Comparison of ENCODE assay signal across 8 mouse cellular contexts in the genomic region with DNA sequence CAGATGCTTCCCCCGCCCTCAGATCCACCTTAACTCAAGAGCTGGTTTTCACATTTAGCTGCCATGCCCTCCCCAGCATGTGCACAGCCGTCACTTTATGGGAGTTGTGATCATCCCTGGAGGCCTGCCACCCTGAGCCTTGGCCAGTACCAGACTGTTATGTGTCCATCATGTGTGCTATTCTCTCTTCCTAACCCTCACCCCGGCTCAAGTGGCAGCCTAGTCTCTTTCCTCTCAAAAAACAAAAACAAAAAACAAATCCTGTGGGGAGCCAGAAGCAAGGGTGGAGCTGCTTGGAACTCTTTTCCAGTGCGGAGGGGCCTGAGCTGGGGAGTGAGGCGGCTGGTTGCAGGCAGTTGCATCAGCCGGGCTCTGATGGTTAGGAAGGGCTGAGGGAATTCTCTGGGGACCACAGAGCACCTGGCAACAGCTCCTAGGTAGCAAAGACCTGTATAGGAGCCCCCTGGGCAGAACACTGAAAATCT. TPM values are rescaled to one million over a fixed set of nuclear protein-coding genes. Genes with fewer than 3 reads are reported as not detected.
DNase-seq lines count a peak whose midpoint lies in the region; ATAC-seq and TF ChIP-seq lines count a peak whose summit lies in the region.

No protein-coding gene starts in this region.

- peak; percentile 51 for TF ChIP-seq POLR2A in CH12.LX (IDR thresholded peaks at IDR 0.05; ENCODE audit: low read depth, low read length)

- no peaks in the 10 kb centered on the region for H3K9me3 ChIP-seq in CH12.LX (replicated peaks; ENCODE audit: low read length)
- H3K9me3 ChIP-seq in limb, embryonic 11.5 days (ENCODE audit: control insufficient read depth, low read length), result no peaks in the 10 kb centered on the region
- H3K9me3 ChIP-seq in midbrain, embryonic 16.5 days (replicated peaks; ENCODE audit: control insufficient read depth, low read length, poor library complexity, severe bottlenecking), result no peaks in the 10 kb centered on the region

- no peak for ATAC-seq in frontal cortex, adult (ENCODE audit: low TSS enrichment)
- no peak for ATAC-seq in limb, embryonic 11.5 days (ENCODE audit: insufficient number of reproducible peaks, low FRiP score, low TSS enrichment, low read depth)
- ATAC-seq in midbrain, embryonic 16.5 days, result no peak
- no peak for ATAC-seq in granulocyte monocyte progenitor cell, adult 5-6 weeks (replicated peaks; ENCODE audit: poor library complexity, severe bottlenecking)

- WGBS in limb, embryonic 11.5 days, result 59% methylated on average over 6 of the region's 6 CpGs
- 31% methylated on average over 6 of the region's 6 CpGs for WGBS in midbrain, embryonic 16.5 days

- TF ChIP-seq RAD21 in CH12.LX (IDR thresholded peaks at IDR 0.05; ENCODE audit: low read depth, low read length), result no peak

- H3K27me3 ChIP-seq in CH12.LX (replicated peaks), result no peaks in the 10 kb centered on the region
- no peaks in the 10 kb centered on the region for H3K27me3 ChIP-seq in limb, embryonic 11.5 days (ENCODE audit: control insufficient read depth, insufficient read depth, low read length)
- no peaks in the 10 kb centered on the region for H3K27me3 ChIP-seq in midbrain, embryonic 16.5 days (ENCODE audit: control insufficient read depth, insufficient read depth, low read depth, low read length)

- H3K27ac ChIP-seq in CH12.LX (ENCODE audit: insufficient read depth, low read depth), result peak overlapping the region; percentile 92
- peak overlapping the region; percentile 17; the same call in 1 of the 2 replicates for H3K27ac ChIP-seq in limb, embryonic 11.5 days (replicated peaks; ENCODE audit: low read depth, low read length)
- no peak overlapping the region for H3K27ac ChIP-seq in midbrain, embryonic 16.5 days (ENCODE audit: low read length)

- H3K9ac ChIP-seq in CH12.LX (ENCODE audit: insufficient read depth, low read depth), result peak overlapping the region; percentile 93
- H3K9ac ChIP-seq in limb, embryonic 11.5 days (ENCODE audit: low read length), result peak overlapping the region; percentile 48; the same call in 1 of the 2 replicates
- peak overlapping the region; percentile 22 for H3K9ac ChIP-seq in midbrain, embryonic 16.5 days (ENCODE audit: low read depth, low read length)

- in situ Hi-C loops in CH12.LX (cut with MboI; ENCODE audit: low pct_ligation_motif_present, low pct_unique_long_range_greater_than_20kb, low sequenced_read_pairs), result no loop called here

- H3K36me3 ChIP-seq in CH12.LX (replicated peaks in 1 of 2; ENCODE audit: control insufficient read depth in 1 of 2, insufficient read depth in 1 of 2, low read length in 1 of 2), result peaks cover 14 to 56% of the 10 kb centered on the region in 2 experiments
- H3K36me3 ChIP-seq in limb, embryonic 11.5 days (ENCODE audit: control insufficient read depth, insufficient read depth, low read length), result peaks cover 5% of the 10 kb centered on the region; the same call in 1 of the 2 replicates
- no peaks in the 10 kb centered on the region for H3K36me3 ChIP-seq in midbrain, embryonic 16.5 days (ENCODE audit: control insufficient read depth, insufficient read depth, low read length)

- H3K4me1 ChIP-seq in CH12.LX (ENCODE audit: control insufficient read depth in 1 of 2, insufficient read depth in 2 of 2), result peaks cover 25 to 51% of the 10 kb centered on the region in 2 experiments
- H3K4me1 ChIP-seq in limb, embryonic 11.5 days (ENCODE audit: control insufficient read depth, insufficient read depth, low read length), result peaks cover 23% of the 10 kb centered on the region
- H3K4me1 ChIP-seq in midbrain, embryonic 16.5 days (ENCODE audit: control insufficient read depth, insufficient read depth, low read length), result peaks cover 40% of the 10 kb centered on the region

- peak overlapping the region; percentile 67 to 89 (median 77) for H3K4me3 ChIP-seq in CH12.LX (replicated peaks in 1 of 3; ENCODE audit: low read depth in 2 of 3, low read length in 2 of 3, poor library complexity in 1 of 3)
- H3K4me3 ChIP-seq in limb, embryonic 11.5 days (ENCODE audit: low read depth, low read length), result peak overlapping the region; percentile 15
- peak overlapping the region; percentile 11; the same call in 1 of the 2 replicates for H3K4me3 ChIP-seq in midbrain, embryonic 16.5 days (ENCODE audit: low read depth, low read length)

- no peak for TF ChIP-seq CTCF in CH12.LX (conservative IDR thresholded peaks at IDR 0.05 in 1 of 2, IDR thresholded peaks at IDR 0.05 in 1 of 2; ENCODE audit: low read depth in 2 of 2, low read length in 2 of 2)

- peak overlapping the region; percentile 95 for H3K4me2 ChIP-seq in CH12.LX (ENCODE audit: insufficient read depth, low read depth, poor library complexity, severe bottlenecking)
- H3K4me2 ChIP-seq in limb, embryonic 11.5 days (ENCODE audit: low read depth, severe bottlenecking), result peak overlapping the region; percentile 90
- peak overlapping the region; percentile 43 for H3K4me2 ChIP-seq in midbrain, embryonic 16.5 days (ENCODE audit: low read length)

- dilution Hi-C loops in CH12.LX (cut with MboI; ENCODE audit: extremely low pct_ligation_motif_present, extremely low pct_unique_long_range_greater_than_20kb, low sequenced_read_pairs), result no loop called here

- H3K79me2 ChIP-seq in CH12.LX (replicated peaks; ENCODE audit: control insufficient read depth, extremely low read depth, insufficient read depth, poor library complexity, severe bottlenecking), result peaks cover 81% of the 10 kb centered on the region

- DNase-seq in frontal cortex, postnatal 10 days (ENCODE audit: low spot score in 2 of 2), result peak; percentile 12 to 25
- peak; percentile 83 for DNase-seq in CH12.LX (ENCODE audit: extremely low read depth)
- peak; percentile 50 to 72 for DNase-seq in cerebellum, postnatal 25 days
- peak; percentile 62 for DNase-seq in heart, adult 8-10 months (ENCODE audit: low spot score)
- DNase-seq in limb, embryonic 11.5 days (ENCODE audit: low spot score), result peak; percentile 22

- TF ChIP-seq EP300 in CH12.LX (IDR thresholded peaks at IDR 0.05; ENCODE audit: low read length), result peak; percentile 55; the same call in 1 of the 2 replicates

TF ChIP-seq in CH12.LX, 34 proteins besides CTCF, POLR2A, EP300 and RAD21 (continues in another document):
- TF ChIP-seq CHD2 (IDR thresholded peaks at IDR 0.05; ENCODE audit: low read length) (0 out of 2 replicates have a peak, but pooled peaks have one; percentile 36), UBTF (IDR thresholded peaks at IDR 0.05; ENCODE audit: low read depth, low read length) (peak; percentile 66; the same call in 1 of the 2 replicates), IRF4 (IDR thresholded peaks at IDR 0.05; ENCODE audit: low read depth, low read length) (peak; percentile 81), BHLHE40 (IDR thresholded peaks at IDR 0.05; ENCODE audit: low read depth, low read length) (peak; percentile 27; the same call in 1 of the 2 replicates)

RNA-seq across cellular contexts. Expression of a gene that starts 2.3 kb away (rescaled TPM):
- total RNA-seq in CH12.LX (2012; rRNA removed) (34.0 and 71.1 TPM in 2 replicates), CH12.LX (2014; rRNA removed) (12.0 and 13.4 TPM in 2 replicates)
- 82.3 and 84.5 TPM in 2 replicates for polyA plus RNA-seq in CH12.LX (2012; ENCODE audit: insufficient read length, low read depth)
- total RNA-seq in heart, adult 8-10 months (2022), result 10 to 100 TPM; 55.1 to 71.1 (median 64.7) TPM
- polyA plus RNA-seq in limb, embryonic 11.5 days (2014; fragmentation: Nextera tagmentation; extraction: Ambion mirVana), result 2.1 and 2.3 TPM in 2 replicates
- 2.5 and 3.0 TPM in 2 replicates for polyA plus RNA-seq in midbrain, embryonic 16.5 days (2015; fragmentation: Nextera tagmentation; extraction: Ambion mirVana)
- 5.6 and 8.5 TPM in 2 replicates for total RNA-seq in granulocyte monocyte progenitor cell, adult 5-6 weeks (2014; fragmentation: Nextera tagmentation)
- 3.8 and 6.8 TPM in 2 replicates for total RNA-seq in granulocyte monocyte progenitor cell, adult 5-6 weeks (2017)

RNA-seq across cellular contexts. Expression of a gene that starts 2.6 kb away (rescaled TPM):
- total RNA-seq in CH12.LX (2012; rRNA removed), result 42.2 and 57.5 TPM in 2 replicates
- total RNA-seq in CH12.LX (2014; rRNA removed), result 11.8 and 17.6 TPM in 2 replicates
- polyA plus RNA-seq in CH12.LX (2012; ENCODE audit: insufficient read length, low read depth), result 49.2 and 58.2 TPM in 2 replicates
- total RNA-seq in heart, adult 8-10 months (2022), result 1 to 10 TPM in 2 of 4 experiments, under 1 TPM in 2; 0.35 to 1.2 (median 0.88) TPM
- 1.1 TPM in 2 replicates for polyA plus RNA-seq in limb, embryonic 11.5 days (2014; fragmentation: Nextera tagmentation; extraction: Ambion mirVana)
- 0.57 and 1.0 TPM in 2 replicates for polyA plus RNA-seq in midbrain, embryonic 16.5 days (2015; fragmentation: Nextera tagmentation; extraction: Ambion mirVana)
- 1.2 TPM in 1 of 2 replicates, not detected in the other for total RNA-seq in granulocyte monocyte progenitor cell, adult 5-6 weeks (2014; fragmentation: Nextera tagmentation)
- 0.15 and 0.22 TPM in 2 replicates for total RNA-seq in granulocyte monocyte progenitor cell, adult 5-6 weeks (2017)

RNA-seq across cellular contexts. Expression of a gene that starts 2.9 kb away (rescaled TPM):
- total RNA-seq in CH12.LX (2012; rRNA removed), result 93.2 and 101 TPM in 2 replicates
- total RNA-seq in CH12.LX (2014; rRNA removed), result 84.1 and 93.3 TPM in 2 replicates
- 146 and 151 TPM in 2 replicates for polyA plus RNA-seq in CH12.LX (2012; ENCODE audit: insufficient read length, low read depth)
- 10 to 100 TPM; 18.7 to 32.3 (median 24.4) TPM for total RNA-seq in heart, adult 8-10 months (2022)
- polyA plus RNA-seq in limb, embryonic 11.5 days (2014; fragmentation: Nextera tagmentation; extraction: Ambion mirVana), result 81.7 and 82.6 TPM in 2 replicates
- polyA plus RNA-seq in midbrain, embryonic 16.5 days (2015; fragmentation: Nextera tagmentation; extraction: Ambion mirVana), result 43.6 and 45.9 TPM in 2 replicates
- total RNA-seq in granulocyte monocyte progenitor cell, adult 5-6 weeks (2014; fragmentation: Nextera tagmentation), result 81.8 and 83.0 TPM in 2 replicates
- total RNA-seq in granulocyte monocyte progenitor cell, adult 5-6 weeks (2017), result 120 and 167 TPM in 2 replicates

RNA-seq across cellular contexts. Expression of a gene that starts 30.0 kb away (rescaled TPM):
- total RNA-seq in CH12.LX (2012; rRNA removed), result 21.7 and 24.2 TPM in 2 replicates
- total RNA-seq in CH12.LX (2014; rRNA removed), result 8.5 and 9.5 TPM in 2 replicates
- 23.3 and 23.4 TPM in 2 replicates for polyA plus RNA-seq in CH12.LX (2012; ENCODE audit: insufficient read length, low read depth)
- total RNA-seq in heart, adult 8-10 months (2022), result 10 to 100 TPM; 64.3 to 76.2 (median 70.5) TPM
- 38.6 and 63.4 TPM in 2 replicates for polyA plus RNA-seq in limb, embryonic 11.5 days (2014; fragmentation: Nextera tagmentation; extraction: Ambion mirVana)
- 82.2 and 83.2 TPM in 2 replicates for polyA plus RNA-seq in midbrain, embryonic 16.5 days (2015; fragmentation: Nextera tagmentation; extraction: Ambion mirVana)
- total RNA-seq in granulocyte monocyte progenitor cell, adult 5-6 weeks (2014; fragmentation: Nextera tagmentation), result 18.2 and 25.0 TPM in 2 replicates
- total RNA-seq in granulocyte monocyte progenitor cell, adult 5-6 weeks (2017), result 22.8 and 26.5 TPM in 2 replicates

RNA-seq across cellular contexts. Expression of a gene that starts 30.1 kb away (rescaled TPM):
- 32.4 and 40.5 TPM in 2 replicates for total RNA-seq in CH12.LX (2012; rRNA removed)
- total RNA-seq in CH12.LX (2014; rRNA removed), result 31.9 and 35.5 TPM in 2 replicates
- 38.5 and 41.9 TPM in 2 replicates for polyA plus RNA-seq in CH12.LX (2012; ENCODE audit: insufficient read length, low read depth)
- total RNA-seq in heart, adult 8-10 months (2022), result 10 to 100 TPM; 40.7 to 59.5 (median 51.5) TPM
- 60.9 and 69.0 TPM in 2 replicates for polyA plus RNA-seq in limb, embryonic 11.5 days (2014; fragmentation: Nextera tagmentation; extraction: Ambion mirVana)
- polyA plus RNA-seq in midbrain, embryonic 16.5 days (2015; fragmentation: Nextera tagmentation; extraction: Ambion mirVana), result 118 and 123 TPM in 2 replicates
- 18.1 and 22.6 TPM in 2 replicates for total RNA-seq in granulocyte monocyte progenitor cell, adult 5-6 weeks (2014; fragmentation: Nextera tagmentation)
- 15.5 and 19.3 TPM in 2 replicates for total RNA-seq in granulocyte monocyte progenitor cell, adult 5-6 weeks (2017)

Comparison
In these comparisons a context has a peak if more than half of its experiments do, and no peak if none do; other contexts are left out.
1. DNase-seq: peak in every context shown above with its lines; median percentile 83 in CH12.LX; 62 in heart, adult 8-10 months; 61 in cerebellum, postnatal 25 days; 22 in limb, embryonic 11.5 days; 18 in frontal cortex, postnatal 10 days.
2. H3K4me2 ChIP-seq: peak in every context shown above with its lines; median percentile 95 in CH12.LX; 90 in limb, embryonic 11.5 days; 43 in midbrain, embryonic 16.5 days.
3. H3K4me3 ChIP-seq: peak in every context shown above with its lines; median percentile 77 in CH12.LX; 15 in limb, embryonic 11.5 days; 11 in midbrain, embryonic 16.5 days.
4. H3K9ac ChIP-seq: peak in every context shown above with its lines; median percentile 93 in CH12.LX; 48 in limb, embryonic 11.5 days; 22 in midbrain, embryonic 16.5 days.
5. RNA of a gene that starts 2.6 kb away (total RNA-seq): 11.8 to 57.5 TPM in CH12.LX; 0.35 to 1.2 TPM in heart, adult 8-10 months and 0.15 to 1.2 TPM in granulocyte monocyte progenitor cell, adult 5-6 weeks; every median in the first group is over 4 times any median in the second.